Mouse (Mus musculus): Measurements from ENCODE around the gene Agr2.

DNA sequence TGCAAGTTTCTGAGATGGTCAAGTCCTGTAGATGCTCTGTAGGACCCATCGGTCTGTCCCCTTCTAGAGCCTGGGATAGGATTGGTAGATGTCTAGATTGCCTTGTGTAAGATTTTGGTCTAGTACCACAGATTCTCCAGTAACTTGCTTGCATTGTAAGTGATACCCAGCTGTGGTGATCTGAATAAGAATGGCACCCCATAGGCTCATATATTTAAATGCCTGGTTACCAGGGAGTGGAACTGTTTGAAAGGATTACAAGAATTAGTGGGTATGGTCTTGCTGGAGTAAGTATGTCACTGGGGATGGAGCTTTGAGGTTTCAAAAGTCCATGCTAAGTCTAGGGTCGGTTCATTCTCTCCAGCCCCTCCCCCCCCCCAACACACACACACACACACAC lies 28.0 kb downstream of the Agr2 start:
- TF ChIP-seq CTCF (conservative IDR thresholded peaks at IDR 0.05; ENCODE audit: low read length), result no peak
- peak; percentile 87 for TF ChIP-seq POU5F1 (IDR thresholded peaks at IDR 0.05; ENCODE audit: borderline replicate concordance, low read length)
- peak; percentile 50; the same call in 1 of the 2 replicates for TF ChIP-seq NANOG (IDR thresholded peaks at IDR 0.05; ENCODE audit: borderline replicate concordance, low read length)

Measured in E14TG2a.4 (cell line).